Mouse (Mus musculus): Measurements from ENCODE around the gene Ccar1.
"Not testable (repeated sequence)": the region's sequence is repeated elsewhere in the genome, so short reads cannot be mapped to it uniquely, and the experiment has no call there.

Ccar1 gene

DNA sequence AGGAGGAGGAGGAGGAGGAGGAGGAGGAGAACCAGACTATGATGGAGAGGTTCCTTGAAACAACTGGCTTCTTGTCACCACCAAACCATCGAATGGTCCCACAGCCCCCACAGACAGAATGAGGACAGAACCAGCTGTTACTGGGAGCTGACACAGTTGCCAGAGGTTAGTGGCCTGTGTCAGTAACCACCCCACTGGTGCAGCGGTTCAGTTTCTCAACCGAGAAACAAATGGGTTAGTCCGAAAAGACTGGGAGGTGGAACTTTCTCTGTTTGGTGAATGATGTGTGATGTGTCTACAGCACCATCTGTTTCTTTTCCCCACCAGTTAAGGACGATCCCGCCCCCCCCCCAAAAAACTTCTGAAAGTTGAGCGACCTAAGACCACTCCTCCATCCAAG, 67.2 kb downstream of the Ccar1 start:
- no peak for DNase-seq

DNA sequence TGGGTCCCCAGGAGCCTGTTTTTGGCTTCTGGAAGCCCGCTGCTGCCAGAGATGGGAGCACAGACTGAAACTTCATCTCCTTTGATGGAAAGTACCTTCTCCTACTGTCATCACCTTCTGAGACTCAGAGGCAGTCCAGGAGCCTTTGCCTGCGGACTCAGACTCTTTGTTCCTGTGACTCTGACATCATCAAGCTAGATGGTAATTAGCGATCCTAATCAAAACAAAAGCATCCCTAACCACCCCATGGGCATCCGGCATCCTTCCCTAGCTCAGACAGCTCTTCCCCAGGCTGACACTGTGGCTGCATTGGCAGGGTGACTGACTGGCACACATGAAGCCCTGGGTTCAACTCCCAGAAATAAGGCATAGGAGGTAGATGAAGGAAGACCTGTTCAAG, 69.4 kb downstream of the Ccar1 start:
- no peak for DNase-seq

DNA sequence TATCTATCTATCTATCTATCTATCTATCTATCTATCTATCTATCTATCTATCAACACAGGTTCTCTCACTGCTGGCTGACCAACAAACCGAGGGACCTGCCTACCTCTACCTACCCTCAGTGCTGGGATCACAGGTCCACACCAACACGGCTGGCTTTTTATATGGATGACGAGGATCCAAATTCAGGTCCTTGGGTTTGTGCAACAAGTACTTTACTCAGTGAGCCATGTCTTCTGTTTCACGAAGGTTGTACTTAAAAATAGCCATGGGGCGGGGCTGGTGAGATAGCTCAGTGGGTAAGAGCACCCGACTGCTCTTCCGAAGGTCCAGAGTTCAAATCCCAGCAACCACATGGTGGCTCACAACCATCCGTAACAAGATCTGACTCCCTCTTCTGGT, 71.5 kb downstream of the Ccar1 start:
- not testable (repeated sequence) for DNase-seq

DNA sequence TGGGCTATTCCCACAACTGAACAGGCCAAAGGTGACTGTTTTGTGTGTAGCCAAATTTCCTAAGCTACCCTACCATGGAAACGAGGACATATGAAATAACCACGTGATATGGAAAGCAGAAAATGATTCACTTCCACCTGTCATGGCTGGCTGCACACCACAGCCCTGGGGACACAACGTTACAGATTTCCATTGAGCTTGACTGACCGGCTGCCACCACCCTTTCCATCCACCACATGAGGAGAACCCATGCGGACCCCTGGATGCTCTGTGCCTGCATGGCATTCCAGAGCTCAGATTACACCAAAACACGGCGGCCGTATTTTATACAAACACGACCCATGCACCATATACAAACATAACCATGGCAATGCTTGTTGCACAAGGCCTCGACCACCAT, 78.6 kb downstream of the Ccar1 start:
- DNase-seq, result peak; percentile 22

DNA sequence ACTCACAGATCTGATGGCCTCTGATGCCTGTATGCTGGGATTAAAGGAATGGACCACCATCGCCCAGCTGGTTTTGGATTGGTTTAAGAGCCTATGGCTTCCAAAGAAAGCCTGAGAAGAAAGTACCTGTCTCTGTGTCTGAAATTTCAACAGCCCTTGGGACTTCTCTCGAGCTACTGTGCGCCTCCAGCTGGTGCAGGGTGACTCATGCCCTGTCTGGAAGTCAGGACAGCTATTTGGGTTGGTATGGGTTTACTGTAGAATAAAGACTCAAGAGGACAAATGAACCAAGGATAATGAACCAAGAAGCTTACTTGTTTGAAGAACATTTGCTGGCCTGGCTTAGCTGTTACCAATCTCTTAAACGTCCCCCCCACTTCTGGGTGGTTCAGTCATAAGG, 88.5 kb downstream of the Ccar1 start:
- no peak for DNase-seq

DNA sequence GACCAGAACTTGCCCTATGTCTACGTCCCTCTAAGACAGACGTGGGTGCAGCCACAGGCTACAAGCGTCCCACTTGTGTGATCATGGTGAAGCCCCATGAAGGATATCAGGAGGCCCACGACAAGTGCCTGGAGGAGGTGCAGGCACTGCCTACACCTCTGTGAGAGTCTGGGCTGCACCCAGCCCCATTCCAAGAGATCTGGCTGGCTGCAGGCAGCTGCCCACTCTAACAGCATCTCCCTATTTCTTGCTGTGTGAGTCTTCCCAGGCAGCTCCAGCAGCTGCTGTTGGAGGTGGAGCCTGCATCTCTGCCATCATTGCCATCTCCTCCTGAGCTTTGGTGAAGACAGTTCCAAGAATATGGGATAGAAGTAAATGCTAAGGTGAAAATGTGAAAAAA, 89.7 kb downstream of the Ccar1 start:
- no peak for DNase-seq

Data from kidney, adult 9 months (tissue).